Mouse (Mus musculus): ENCODE data around the gene Dmkn. TPM values are rescaled to one million over a fixed set of nuclear protein-coding genes. Genes with fewer than 3 reads are reported as not detected.

Dmkn gene
- polyA plus RNA-seq, 2 experiments from 2014 or later, result 0.17 TPM; not detected in 1

GRCm38 (mm10) chr7:30765173-30765572, 1.6 kb downstream of the Dmkn start:
- ATAC-seq, result no peak

GRCm38 (mm10) chr7:30766408-30766807, 2.9 kb downstream of the Dmkn start:
- no peak for ATAC-seq

GRCm38 (mm10) chr7:30769236-30769635, 5.7 kb downstream of the Dmkn start:
- no peak for ATAC-seq

GRCm38 (mm10) chr7:30776104-30776503, 12.5 kb downstream of the Dmkn start:
- no peak for ATAC-seq

GRCm38 (mm10) chr7:30777081-30777579, 13.6 kb downstream of the Dmkn start:
- ATAC-seq, result no peak

GRCm38 (mm10) chr7:30777911-30778310, 14.4 kb downstream of the Dmkn start:
- ATAC-seq, result no peak

- no peak for ATAC-seq
Observed at GRCm38 (mm10) chr7:30781792-30782191, 18.2 kb downstream of the Dmkn start.

- no peak for ATAC-seq
Observed at GRCm38 (mm10) chr7:30782658-30783057, 19.1 kb downstream of the Dmkn start.

GRCm38 (mm10) chr7:30785154-30785553, 21.6 kb downstream of the Dmkn start:
- no peak for ATAC-seq

GRCm38 (mm10) chr7:30785721-30786546, 22.4 kb downstream of the Dmkn start:
- ATAC-seq, result no peak

GRCm38 (mm10) chr7:30787377-30788022, 23.9 kb downstream of the Dmkn start, which contains the start of gene Krtdap:
TSS of gene Krtdap (plus strand) at chr7:30787896.
- no peak for ATAC-seq

- no peak for ATAC-seq
Observed at GRCm38 (mm10) chr7:30790141-30790540, 26.6 kb downstream of the Dmkn start.

- no peak for ATAC-seq
Observed at GRCm38 (mm10) chr7:30791921-30792320, 28.4 kb downstream of the Dmkn start.

- no peak for ATAC-seq
Observed at GRCm38 (mm10) chr7:30794921-30795320, 31.4 kb downstream of the Dmkn start.

- no peak for ATAC-seq
Observed at GRCm38 (mm10) chr7:30796790-30797189, 33.2 kb downstream of the Dmkn start.

- no peak for ATAC-seq
Observed at GRCm38 (mm10) chr7:30800653-30801052, 37.1 kb downstream of the Dmkn start.

- no peak for ATAC-seq
Observed at GRCm38 (mm10) chr7:30803256-30803655, 39.7 kb downstream of the Dmkn start.

- ATAC-seq, result no peak
Observed at GRCm38 (mm10) chr7:30804026-30804715, 40.6 kb downstream of the Dmkn start.

GRCm38 (mm10) chr7:30805924-30806323, 42.4 kb downstream of the Dmkn start:
- ATAC-seq, result no peak

- no peak for ATAC-seq
Observed at GRCm38 (mm10) chr7:30810319-30810718, 46.8 kb downstream of the Dmkn start.

GRCm38 (mm10) chr7:30811757-30812290, 48.3 kb downstream of the Dmkn start:
- no peak for ATAC-seq

GRCm38 (mm10) chr7:30812291-30812807, 48.8 kb downstream of the Dmkn start:
- no peak for ATAC-seq

- no peak for ATAC-seq
Observed at GRCm38 (mm10) chr7:30820131-30820530, 56.6 kb downstream of the Dmkn start.
